Mouse (Mus musculus) stomach, embryonic 14.5 days (tissue): ENCODE results near the gene Foxa2. TPM values are rescaled to one million over a fixed set of nuclear protein-coding genes. Genes with fewer than 3 reads are reported as not detected.

Experiments
- ATAC-seq: fragments of 200-750 bp; cut with Nextera tagmentation; 2 replicates; pipeline ENCODE4 v1.8.0; 2017; ENCODE audit warnings: low read depth, moderate TSS enrichment; ENCODE audit not compliant: insufficient number of reproducible peaks, insufficient read depth, low FRiP score
- H3K27ac ChIP-seq: fragments of 300-500 bp; sonication (generic); 2 replicates; pipeline ENCODE4 v1.5.1; 2014; ENCODE audit warnings: mild to moderate bottlenecking, low read length, moderate library complexity, mixed read lengths
- H3K27me3 ChIP-seq: fragments of 300-500 bp; sonication (generic); 2 replicates; pipeline ENCODE4 v1.6.1; 2014; ENCODE audit warnings: low read length, control low read depth, mixed read lengths; ENCODE audit not compliant: control insufficient read depth, insufficient read depth
- H3K36me3 ChIP-seq: fragments of 300-500 bp; sonication (generic); 2 replicates; pipeline ENCODE4 v1.6.1; 2014; ENCODE audit warnings: mild to moderate bottlenecking, control low read depth, low read length, moderate library complexity, mixed read lengths; ENCODE audit not compliant: control insufficient read depth, insufficient read depth
- H3K4me1 ChIP-seq: fragments of 300-500 bp; sonication (generic); 2 replicates; pipeline ENCODE4 v1.6.1; 2014; ENCODE audit warnings: low read length, control low read depth, mixed read lengths; ENCODE audit not compliant: control insufficient read depth, insufficient read depth
- H3K4me2 ChIP-seq: fragments of 300-500 bp; sonication (generic); replicated peaks from 2 replicates; pipeline ENCODE4 v1.6.1; 2014; ENCODE audit warnings: low read depth, low read length, control low read depth
- H3K4me3 ChIP-seq: fragments of 300-500 bp; sonication (generic); 2 replicates; pipeline ENCODE4 v1.5.1; 2014; ENCODE audit warnings: low read depth, low read length, control low read depth
- H3K9ac ChIP-seq: fragments of 300-500 bp; sonication (generic); replicated peaks from 2 replicates; pipeline ENCODE4 v1.6.1; 2014; ENCODE audit warnings: low read depth, mild to moderate bottlenecking, control low read depth, low read length, moderate library complexity, mixed read lengths
- H3K9me3 ChIP-seq: fragments of 300-500 bp; sonication (generic); 2 replicates; pipeline ENCODE4 v1.6.1; 2016; ENCODE audit warnings: low read depth, low read length, control low read depth; ENCODE audit not compliant: control insufficient read depth
- WGBS: fragments of 180-500 bp; shearing (Covaris S2); extraction: QIAGEN DNeasy Blood & Tissue Kit; methylation state at CpG from one replicate; pipeline ENCODE4 v1.1.7; 2014; 5-methylcytosine and 5-hydroxymethylcytosine counted together
- polyA plus RNA-seq: library from polyadenylated mRNA; unstranded; fragments of >200 nt; fragmentation: Nextera tagmentation; extraction: Ambion mirVana; gene quantifications from 2 replicates; pipeline ENCODE4 v1.2.1, GENCODE M21; 2014

Gene Foxa2
- polyA plus RNA-seq, 1 experiment from 2014 or later: 20.4 TPM

DNA sequence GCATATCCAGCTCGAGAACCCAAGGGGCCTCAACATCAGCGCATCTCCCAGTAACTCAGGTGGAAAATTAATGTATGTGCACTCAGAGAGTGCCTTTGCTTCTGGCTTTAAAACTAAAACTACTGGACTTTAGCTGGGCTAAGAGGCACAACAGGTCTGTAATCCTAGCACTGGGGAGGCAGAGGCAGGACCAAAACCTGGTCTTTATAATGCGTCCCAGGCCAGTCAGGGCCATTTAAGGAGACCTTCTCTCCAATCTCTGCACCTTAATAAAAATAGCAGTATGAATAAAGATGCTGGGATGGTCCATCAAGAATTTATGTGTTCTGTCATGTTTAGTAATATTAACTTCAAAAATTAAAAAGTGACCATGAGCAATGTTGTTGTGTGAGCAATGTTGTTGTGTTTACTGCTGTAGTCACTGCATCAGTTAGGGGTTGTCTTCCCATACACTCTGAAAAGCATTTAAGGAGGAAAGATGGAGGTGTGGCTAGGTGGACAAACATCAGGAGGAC, 4.6 kb downstream of the Foxa2 start:
- WGBS: 21% methylated on average over 3 of the region's 3 CpGs
- H3K36me3 ChIP-seq: no peaks in the 10 kb centered on the region; the same call in 1 of the 2 replicates
- H3K4me1 ChIP-seq: peaks cover 7% of the 10 kb centered on the region; the same call in 1 of the 2 replicates
- peaks cover 61% of the 10 kb centered on the region for H3K27me3 ChIP-seq
- H3K4me3 ChIP-seq: 0 out of 2 replicates have a peak overlapping the region, but pooled peaks have one; percentile 41
- no peak overlapping the region for H3K9ac ChIP-seq
- peak overlapping the region; percentile 93; the same call in 1 of the 2 replicates for H3K27ac ChIP-seq
- H3K9me3 ChIP-seq: no peaks in the 10 kb centered on the region
- ATAC-seq: no peak
- peak overlapping the region; percentile 51 for H3K4me2 ChIP-seq

GRCm38 (mm10) chr2:148041381-148041780, 5.4 kb downstream of the Foxa2 start:
- no peaks in the 10 kb centered on the region; the same call in 1 of the 2 replicates for H3K36me3 ChIP-seq
- H3K9ac ChIP-seq: no peak overlapping the region
- 14% methylated on average over 5 of the region's 5 CpGs for WGBS
- H3K9me3 ChIP-seq: no peaks in the 10 kb centered on the region
- H3K4me2 ChIP-seq: peak overlapping the region; percentile 51
- H3K4me3 ChIP-seq: 0 out of 2 replicates have a peak overlapping the region, but pooled peaks have one; percentile 41
- no peak for ATAC-seq
- H3K4me1 ChIP-seq: peaks cover 7% of the 10 kb centered on the region; the same call in 1 of the 2 replicates
- H3K27ac ChIP-seq: peak overlapping the region; percentile 93; the same call in 1 of the 2 replicates
- H3K27me3 ChIP-seq: peaks cover 61% of the 10 kb centered on the region

DNA sequence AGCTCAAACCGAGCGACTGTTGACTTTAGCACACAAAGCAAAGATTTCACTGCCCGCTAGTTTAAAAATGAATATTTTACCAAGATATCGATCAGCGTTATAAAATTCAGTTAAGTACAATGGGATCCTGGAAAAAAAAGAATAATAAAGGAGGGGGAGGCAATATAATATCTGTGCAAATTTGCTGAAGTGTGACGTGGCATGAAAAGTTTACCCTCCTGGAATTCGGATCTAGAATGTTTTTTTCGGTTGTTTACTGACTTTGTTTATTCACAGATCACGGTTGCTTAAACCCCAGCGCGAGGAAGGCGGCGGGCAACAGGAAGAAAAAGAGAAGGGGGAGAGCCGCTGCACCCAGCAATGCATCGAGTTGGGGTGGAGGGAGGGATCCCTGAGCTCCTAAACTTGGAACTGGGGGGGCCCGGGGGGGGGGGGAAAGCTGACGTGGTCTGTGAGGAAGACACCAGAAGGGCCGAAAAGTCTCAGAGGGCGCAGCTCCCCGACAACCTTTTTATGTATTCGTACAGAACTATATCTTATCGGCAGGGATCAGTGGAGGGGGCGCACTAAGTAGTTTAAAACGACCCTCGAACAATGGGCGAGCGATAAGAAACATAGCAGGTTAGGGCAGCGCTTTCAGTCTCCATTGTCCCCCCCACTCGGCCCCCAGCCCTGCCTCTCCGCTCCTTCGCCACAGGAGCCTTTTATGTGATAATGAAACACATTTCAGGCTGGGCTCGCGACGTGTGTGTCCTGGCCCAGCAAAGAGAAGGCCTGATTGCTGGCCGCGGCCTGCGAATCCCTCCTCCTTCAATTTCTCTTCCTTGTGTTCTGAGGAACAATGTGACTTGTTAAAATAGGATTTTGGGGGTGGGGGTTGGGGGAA, 6.3 kb downstream of the Foxa2 start:
- Histone ChIP-seq H3K9me3 (no peaks in the 10 kb centered on the region), H3K4me1 (peaks cover 5% of the 10 kb centered on the region; the same call in 1 of the 2 replicates), H3K27me3 (peaks cover 62% of the 10 kb centered on the region), H3K36me3 (no peaks in the 10 kb centered on the region; the same call in 1 of the 2 replicates), H3K4me3 (peak overlapping the region; percentile 41), H3K27ac (peak overlapping the region; percentile 93), H3K4me2 (peak overlapping the region; percentile 51), H3K9ac (peak overlapping the region; percentile 63; the same call in 1 of the 2 replicates)
- peak; percentile 60 for ATAC-seq
- WGBS: 2% methylated on average over 37 of the region's 37 CpGs

DNA sequence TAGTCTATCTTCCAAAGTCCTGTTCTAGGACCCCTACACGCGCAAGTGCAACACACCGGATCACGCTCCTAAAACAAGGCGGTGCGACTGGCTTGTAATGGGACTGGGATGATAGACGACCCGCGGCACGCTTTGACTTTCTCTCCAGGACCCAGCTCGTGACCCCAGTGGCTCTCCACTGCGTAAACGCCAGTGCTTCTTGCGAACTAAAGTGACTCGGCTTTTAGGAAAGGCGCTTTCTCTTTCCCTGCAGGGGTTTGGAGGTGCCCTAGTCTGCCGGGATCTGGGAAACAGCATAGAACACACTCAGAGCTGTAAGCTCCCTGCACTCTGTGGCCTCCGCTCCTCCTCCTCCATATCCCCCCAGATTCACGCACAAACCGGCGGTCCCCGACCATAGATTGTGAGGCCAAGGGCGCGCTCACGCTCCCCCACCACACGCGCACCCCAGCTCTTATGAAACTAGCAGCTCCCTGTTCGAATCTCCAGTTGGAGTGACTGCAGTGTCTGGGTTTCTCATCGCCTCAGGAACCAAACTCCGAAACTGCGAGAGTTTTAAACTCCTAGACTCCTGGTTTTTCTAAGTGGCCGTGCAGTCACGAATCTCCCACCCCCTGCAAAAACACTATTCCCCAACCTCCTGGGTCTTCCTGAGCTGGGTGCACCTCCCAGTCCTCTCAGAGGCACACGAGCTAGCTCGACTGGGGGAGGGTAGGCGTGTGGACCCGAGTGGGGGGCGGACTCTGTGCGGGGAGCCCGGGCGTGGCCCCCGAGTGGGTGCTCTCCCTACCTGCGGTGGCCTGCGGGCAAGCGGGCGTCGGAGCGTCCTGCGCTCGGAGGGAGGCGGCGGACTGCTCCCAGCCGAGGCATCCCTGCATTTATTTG, 7.2 kb downstream of the Foxa2 start:
- Histone ChIP-seq H3K4me3 (peak overlapping the region; percentile 41), H3K4me1 (no peaks in the 10 kb centered on the region), H3K9ac (peak overlapping the region; percentile 63)

GRCm38 (mm10) chr2:148038366-148039310, 8.1 kb downstream of the Foxa2 start:
- Histone ChIP-seq H3K4me1 (no peaks in the 10 kb centered on the region), H3K9ac (peak overlapping the region; percentile 63), H3K9me3 (no peaks in the 10 kb centered on the region), H3K4me2 (peak overlapping the region; percentile 51), H3K4me3 (peak overlapping the region; percentile 41), H3K27ac (peak overlapping the region; percentile 93), H3K36me3 (no peaks in the 10 kb centered on the region), H3K27me3 (peaks cover 63% of the 10 kb centered on the region)
- 2% methylated on average over 42 of the region's 42 CpGs for WGBS
- ATAC-seq: no peak

More for the DNA sequence above, 7.2 kb downstream of the Foxa2 start:
- peak overlapping the region; percentile 93 for H3K27ac ChIP-seq
- H3K36me3 ChIP-seq: no peaks in the 10 kb centered on the region; the same call in 1 of the 2 replicates
- ATAC-seq: peak; percentile 53; the same call in 1 of the 2 replicates
- under 1% methylated on average over 53 of the region's 53 CpGs for WGBS
- H3K27me3 ChIP-seq: peaks cover 60% of the 10 kb centered on the region
- H3K4me2 ChIP-seq: peak overlapping the region; percentile 51
- H3K9me3 ChIP-seq: no peaks in the 10 kb centered on the region

DNA sequence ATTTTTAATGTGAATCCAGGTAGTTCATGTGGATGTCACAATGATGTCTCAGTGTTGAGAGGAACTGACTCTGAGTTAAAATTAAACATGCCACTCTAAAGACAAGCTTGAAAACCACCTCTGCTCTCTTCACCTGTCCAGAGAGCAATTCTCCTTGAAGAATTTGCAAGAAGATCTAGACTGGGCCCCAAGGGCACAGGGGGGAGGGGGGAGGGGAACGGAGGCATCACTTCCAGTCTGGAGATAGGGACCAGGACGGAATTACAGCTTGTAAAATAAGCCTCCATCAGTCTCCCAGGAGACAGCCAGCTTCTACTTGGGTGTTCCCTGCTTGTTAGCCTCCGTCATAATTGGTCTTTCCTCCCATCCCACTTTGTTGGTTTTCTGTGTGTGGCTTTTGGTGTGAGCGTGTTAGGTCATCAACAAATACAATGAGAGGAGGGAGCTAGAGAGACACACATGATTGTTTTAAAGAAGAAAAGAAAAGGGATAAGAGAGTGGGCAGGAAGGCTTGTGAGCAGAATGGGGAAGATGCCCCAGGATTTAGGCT, 10.1 kb downstream of the Foxa2 start:
- Histone ChIP-seq H3K4me2 (peak overlapping the region; percentile 51), H3K4me1 (no peaks in the 10 kb centered on the region), H3K27ac (peak overlapping the region; percentile 49; the same call in 1 of the 2 replicates), H3K36me3 (no peaks in the 10 kb centered on the region), H3K27me3 (peaks cover 53% of the 10 kb centered on the region), H3K9me3 (no peaks in the 10 kb centered on the region), H3K9ac (no peak overlapping the region), H3K4me3 (peak overlapping the region; percentile 41)
- 3% methylated on average over 4 of the region's 4 CpGs for WGBS
- no peak for ATAC-seq

GRCm38 (mm10) chr2:148030991-148031675, 15.6 kb downstream of the Foxa2 start:
- no peaks in the 10 kb centered on the region for H3K36me3 ChIP-seq
- no peaks in the 10 kb centered on the region for H3K9me3 ChIP-seq
- H3K4me1 ChIP-seq: no peaks in the 10 kb centered on the region
- no peak overlapping the region for H3K4me3 ChIP-seq
- H3K4me2 ChIP-seq: peak overlapping the region; percentile 16; the same call in 1 of the 2 replicates
- H3K27me3 ChIP-seq: peaks cover 30% of the 10 kb centered on the region
- H3K9ac ChIP-seq: 0 out of 2 replicates have a peak overlapping the region, but pooled peaks have one; percentile 8
- 9% methylated on average over 6 of the region's 6 CpGs for WGBS
- no peak for ATAC-seq
- no peak overlapping the region for H3K27ac ChIP-seq
